Mouse (Mus musculus): Measurements from ENCODE around the gene Vmn2r15.

The Vmn2r15 gene

GRCm38 (mm10) chr5:109297544-109297943, at the start of gene Vmn2r15:
Gene Vmn2r15 (minus strand): TSS chr5:109297644.
- no peak for DNase-seq (ENCODE audit: low read depth)

GRCm38 (mm10) chr5:109329862-109330261, 32.4 kb upstream of the Vmn2r15 start, which contains the start of gene Vmn2r16:
Gene Vmn2r16 (plus strand): TSS chr5:109330162.
- no peak for DNase-seq (ENCODE audit: low read depth)

GRCm38 (mm10) chr5:109294655-109295054, 2.8 kb downstream of the Vmn2r15 start:
- no peak for DNase-seq (ENCODE audit: low read depth)

Measured in NIH3T3 (cell line).